Mouse (Mus musculus) layer of hippocampus, adult 11-12 months (tissue): ENCODE results near the gene Wipf2.
"Not testable (repeated sequence)": the region's sequence is repeated elsewhere in the genome, so short reads cannot be mapped to it uniquely, and the experiment has no call there.

Experiments
- DNase-seq: peaks from one replicate; pipeline ENCODE4 v3.0.0; 2022; ENCODE audit warnings: low spot score

Wipf2 gene

GRCm38 (mm10) chr11:98907437-98908173 is 44.2 kb downstream of the Wipf2 start, which contains the start of gene Cdc6:
Gene Cdc6 (plus strand): TSS chr11:98907801.
- DNase-seq, result peak; percentile 96

- peak; percentile 79 for DNase-seq
Observed at GRCm38 (mm10) chr11:98909654-98910053, 46.2 kb downstream of the Wipf2 start.

- no peak for DNase-seq
Observed at GRCm38 (mm10) chr11:98910415-98910814, 47.0 kb downstream of the Wipf2 start.

GRCm38 (mm10) chr11:98911498-98911897 is 48.1 kb downstream of the Wipf2 start:
- no peak for DNase-seq

GRCm38 (mm10) chr11:98914196-98914595 is 50.8 kb downstream of the Wipf2 start:
- no peak for DNase-seq

- not testable (repeated sequence) for DNase-seq
Observed at GRCm38 (mm10) chr11:98916376-98916775, 52.9 kb downstream of the Wipf2 start.

GRCm38 (mm10) chr11:98917428-98918005 is 54.1 kb downstream of the Wipf2 start:
- no peak for DNase-seq

- DNase-seq, result no peak
Observed at GRCm38 (mm10) chr11:98918231-98918630, 54.8 kb downstream of the Wipf2 start.

- DNase-seq, result no peak
Observed at GRCm38 (mm10) chr11:98919009-98919408, 55.6 kb downstream of the Wipf2 start.

GRCm38 (mm10) chr11:98921813-98922212 is 58.4 kb downstream of the Wipf2 start:
- DNase-seq, result not testable (repeated sequence)

- DNase-seq, result peak; percentile 61
Observed at GRCm38 (mm10) chr11:98922307-98922706, 58.9 kb downstream of the Wipf2 start.

GRCm38 (mm10) chr11:98922851-98923711 is 59.6 kb downstream of the Wipf2 start:
- not testable (repeated sequence) for DNase-seq

- no peak for DNase-seq
Observed at GRCm38 (mm10) chr11:98924633-98925175, 61.3 kb downstream of the Wipf2 start.

- DNase-seq, result no peak
Observed at GRCm38 (mm10) chr11:98925265-98925721, 61.9 kb downstream of the Wipf2 start.

- DNase-seq, result no peak
Observed at GRCm38 (mm10) chr11:98925868-98926311, 62.5 kb downstream of the Wipf2 start.

GRCm38 (mm10) chr11:98926553-98926952 is 63.1 kb downstream of the Wipf2 start:
- DNase-seq, result no peak

GRCm38 (mm10) chr11:98927438-98928076 is 64.1 kb downstream of the Wipf2 start, which contains the start of gene Rara:
Gene Rara (plus strand): TSS chr11:98927818.
- DNase-seq, result no peak

- no peak for DNase-seq
Observed at GRCm38 (mm10) chr11:98928186-98928893, 64.9 kb downstream of the Wipf2 start.

GRCm38 (mm10) chr11:98929503-98929902 is 66.1 kb downstream of the Wipf2 start:
- DNase-seq, result no peak

- DNase-seq, result no peak
Observed at GRCm38 (mm10) chr11:98930127-98930601, 66.7 kb downstream of the Wipf2 start.
